Mouse (Mus musculus) hindbrain, embryonic 12.5 days (tissue): ENCODE measurements at regions not wholly inside any gene's neighbourhood (a gene's known extent, or its start where the extent isn't known, plus 50 kb on each side); places are given as distances from the start of the nearest gene placed in this dataset.

Experiments used
- ATAC-seq: fragments of 200-750 bp; cut with Nextera tagmentation; 2 replicates; pipeline ENCODE4 v1.8.0; 2017; ENCODE audit warnings: moderate TSS enrichment; ENCODE audit not compliant: low FRiP score
- H3K27ac ChIP-seq: fragments of 300-500 bp; sonication (generic); 2 replicates; pipeline ENCODE4 v1.5.1; 2016; ENCODE audit warnings: mild to moderate bottlenecking
- H3K27me3 ChIP-seq: fragments of 300-500 bp; sonication (generic); 2 replicates; pipeline ENCODE4 v1.6.1; 2016; ENCODE audit warnings: mild to moderate bottlenecking
- H3K36me3 ChIP-seq: fragments of 300-500 bp; sonication (generic); 2 replicates; pipeline ENCODE4 v1.6.1; 2016; ENCODE audit warnings: mild to moderate bottlenecking
- H3K4me1 ChIP-seq: fragments of 300-500 bp; sonication (generic); 2 replicates; pipeline ENCODE4 v1.6.1; 2016
- H3K4me2 ChIP-seq: fragments of 300-500 bp; sonication (generic); replicated peaks from 2 replicates; pipeline ENCODE4 v1.6.1; 2016; ENCODE audit warnings: mild to moderate bottlenecking
- H3K4me3 ChIP-seq: fragments of 300-500 bp; sonication (generic); 2 replicates; pipeline ENCODE4 v1.5.1; 2016; ENCODE audit warnings: mild to moderate bottlenecking
- H3K9ac ChIP-seq: fragments of 300-500 bp; sonication (generic); 2 replicates; pipeline ENCODE4 v1.6.1; 2016; ENCODE audit warnings: mild to moderate bottlenecking, moderate library complexity
- H3K9me3 ChIP-seq: fragments of 300-500 bp; sonication (generic); replicated peaks from 2 replicates; pipeline ENCODE4 v1.6.1; 2016; ENCODE audit warnings: mild to moderate bottlenecking
- WGBS: fragments of 180-500 bp; shearing (Covaris S2); methylation state at CpG from one replicate; pipeline ENCODE4 v1.1.7; 2016; 5-methylcytosine and 5-hydroxymethylcytosine counted together

- 0 out of 2 replicates have a peak, but pooled peaks cover 4% of the 10 kb centered on the region for H3K4me1 ChIP-seq
Measured at GRCm38 (mm10) chr8:10882381-10882780, 125.9 kb downstream of the Irs2 start.

DNA sequence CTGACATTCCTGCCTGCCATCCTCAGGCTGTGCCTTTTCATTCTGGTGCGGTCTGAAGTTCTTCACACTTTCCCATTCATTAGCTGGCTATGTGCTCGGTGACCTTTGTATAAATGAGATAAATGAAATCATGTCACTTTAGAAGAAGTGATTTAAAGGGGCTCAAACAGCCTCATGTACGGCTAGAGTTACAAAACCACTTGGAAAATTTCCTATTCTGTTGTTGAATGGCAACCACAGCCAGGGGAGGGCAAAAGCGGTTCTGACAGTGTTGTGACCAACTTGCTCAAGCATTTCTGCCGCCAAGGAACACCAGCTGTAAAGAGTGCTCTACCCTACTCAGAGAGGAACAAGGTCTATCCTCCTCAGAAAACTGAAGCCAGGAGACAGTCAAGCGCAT lies 128.4 kb downstream of the Irs2 start:
- no peak overlapping the region for H3K4me2 ChIP-seq
- no peaks in the 10 kb centered on the region for H3K36me3 ChIP-seq
- H3K4me1 ChIP-seq: 0 out of 2 replicates have a peak, but pooled peaks cover 7% of the 10 kb centered on the region
- no peak for ATAC-seq
- peaks cover 6% of the 10 kb centered on the region for H3K27me3 ChIP-seq
- no peaks in the 10 kb centered on the region for H3K9me3 ChIP-seq
- no peak overlapping the region for H3K4me3 ChIP-seq
- no peak overlapping the region for H3K9ac ChIP-seq
- H3K27ac ChIP-seq: no peak overlapping the region
- 37% methylated on average over 6 of the region's 6 CpGs for WGBS

More at GRCm38 (mm10) chr8:10882381-10882780, 125.9 kb downstream of the Irs2 start:
- WGBS: 74% methylated on average over 5 of the region's 5 CpGs
- H3K4me2 ChIP-seq: no peak overlapping the region
- ATAC-seq: no peak
- H3K27me3 ChIP-seq: no peaks in the 10 kb centered on the region; the same call in 1 of the 2 replicates
- no peak overlapping the region for H3K27ac ChIP-seq
- H3K4me3 ChIP-seq: no peak overlapping the region
- H3K9me3 ChIP-seq: no peaks in the 10 kb centered on the region
- no peak overlapping the region for H3K9ac ChIP-seq
- no peaks in the 10 kb centered on the region for H3K36me3 ChIP-seq

DNA sequence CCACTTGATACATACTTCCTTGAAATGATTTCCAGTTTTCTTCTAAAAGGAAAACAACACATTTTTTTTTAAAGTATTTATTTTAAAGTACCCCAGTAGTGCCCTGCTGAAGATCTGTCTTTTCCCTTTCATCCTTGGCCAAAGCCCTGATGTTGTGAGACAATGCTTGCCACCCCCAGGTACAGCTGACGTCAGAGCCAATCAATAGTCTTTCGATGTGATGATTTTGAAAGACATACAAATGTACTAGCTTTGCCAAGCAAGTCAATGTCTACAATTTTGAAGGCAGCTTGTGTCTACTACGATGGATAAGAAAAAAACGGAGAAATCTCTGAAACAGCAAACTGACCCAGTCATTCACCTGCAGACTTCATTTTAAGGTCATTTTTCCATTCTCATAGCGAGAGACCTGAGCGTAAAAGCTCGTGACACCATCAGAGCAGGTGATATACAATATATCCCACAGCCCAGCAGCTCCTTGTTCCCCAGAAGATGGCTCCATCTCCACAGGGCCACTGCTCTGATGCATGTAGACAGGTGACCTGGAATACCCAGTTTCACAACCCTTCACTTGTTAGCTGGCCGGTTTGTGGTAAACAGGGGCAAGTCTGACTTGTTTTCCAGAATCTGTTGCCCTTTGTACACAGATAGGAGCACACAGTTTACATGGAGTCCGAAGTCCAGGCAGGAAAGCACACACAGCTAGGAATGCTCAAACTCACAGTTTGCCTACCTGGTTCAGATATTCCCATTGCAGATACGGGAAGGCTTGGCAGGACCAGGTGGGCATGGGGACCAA lies 129.0 kb downstream of the Irs2 start:
- Histone ChIP-seq H3K9ac (no peak overlapping the region), H3K27me3 (peaks cover 6% of the 10 kb centered on the region), H3K4me1 (0 out of 2 replicates have a peak, but pooled peaks cover 9% of the 10 kb centered on the region), H3K27ac (no peak overlapping the region), H3K4me2 (no peak overlapping the region), H3K4me3 (no peak overlapping the region), H3K9me3 (no peaks in the 10 kb centered on the region), H3K36me3 (no peaks in the 10 kb centered on the region)
- no peak for ATAC-seq
- 88% methylated on average over 10 of the region's 10 CpGs for WGBS

GRCm38 (mm10) chr8:10878371-10878770 lies 129.9 kb downstream of the Irs2 start:
- no peak overlapping the region for H3K9ac ChIP-seq
- H3K9me3 ChIP-seq: no peaks in the 10 kb centered on the region
- peaks cover 6% of the 10 kb centered on the region for H3K27me3 ChIP-seq
- H3K4me1 ChIP-seq: 0 out of 2 replicates have a peak, but pooled peaks cover 9% of the 10 kb centered on the region
- 92% methylated on average over 4 of the region's 4 CpGs for WGBS
- no peaks in the 10 kb centered on the region for H3K36me3 ChIP-seq
- no peak overlapping the region for H3K4me2 ChIP-seq
- no peak overlapping the region for H3K27ac ChIP-seq
- ATAC-seq: no peak
- H3K4me3 ChIP-seq: no peak overlapping the region

DNA sequence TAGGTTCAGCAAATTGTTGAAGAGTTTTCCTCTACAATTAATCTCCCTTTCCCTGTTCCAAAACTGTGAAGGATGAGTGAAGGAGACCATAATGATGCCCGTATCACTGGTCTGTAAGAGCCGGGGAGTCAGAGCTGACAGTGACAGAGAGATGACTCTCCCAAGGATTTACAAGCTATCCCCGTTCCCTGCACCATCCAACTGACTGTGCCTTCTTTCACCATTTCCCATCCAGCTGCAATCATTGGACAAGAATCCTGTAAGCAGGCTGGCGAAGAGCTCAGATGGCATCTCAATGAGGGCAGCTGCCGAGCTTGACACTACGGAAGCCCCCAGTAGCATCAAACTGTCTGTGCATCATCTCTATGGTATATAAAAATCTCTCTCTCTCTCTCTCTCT lies 133.1 kb downstream of the Irs2 start:
- no peaks in the 10 kb centered on the region for H3K9me3 ChIP-seq
- no peak overlapping the region for H3K27ac ChIP-seq
- 70% methylated on average over 6 of the region's 6 CpGs for WGBS
- H3K36me3 ChIP-seq: no peaks in the 10 kb centered on the region
- no peak overlapping the region for H3K4me3 ChIP-seq
- H3K4me2 ChIP-seq: no peak overlapping the region
- peaks cover 6% of the 10 kb centered on the region for H3K27me3 ChIP-seq
- peaks cover 17% of the 10 kb centered on the region; the same call in 1 of the 2 replicates for H3K4me1 ChIP-seq
- no peak for ATAC-seq
- H3K9ac ChIP-seq: no peak overlapping the region

GRCm38 (mm10) chr8:10871451-10871850 lies 136.8 kb downstream of the Irs2 start:
- H3K4me3 ChIP-seq: no peak overlapping the region
- H3K4me1 ChIP-seq: peaks cover 14% of the 10 kb centered on the region; the same call in 1 of the 2 replicates
- no peak for ATAC-seq
- H3K27me3 ChIP-seq: peaks cover 3% of the 10 kb centered on the region; the same call in 1 of the 2 replicates
- no peak overlapping the region for H3K27ac ChIP-seq
- no peaks in the 10 kb centered on the region for H3K9me3 ChIP-seq
- H3K36me3 ChIP-seq: no peaks in the 10 kb centered on the region
- no peak overlapping the region for H3K4me2 ChIP-seq
- 55% methylated on average over 7 of the region's 7 CpGs for WGBS
- H3K9ac ChIP-seq: no peak overlapping the region

- H3K9ac ChIP-seq: no peak overlapping the region
- no peaks in the 10 kb centered on the region for H3K9me3 ChIP-seq
- no peak overlapping the region for H3K4me2 ChIP-seq
- H3K36me3 ChIP-seq: no peaks in the 10 kb centered on the region
- WGBS: 75% methylated on average over 13 of the region's 13 CpGs
- peaks cover 17% of the 10 kb centered on the region; the same call in 1 of the 2 replicates for H3K4me1 ChIP-seq
- no peaks in the 10 kb centered on the region; the same call in 1 of the 2 replicates for H3K27me3 ChIP-seq
- no peak overlapping the region for H3K4me3 ChIP-seq
- H3K27ac ChIP-seq: no peak overlapping the region
- no peak for ATAC-seq
Measured at GRCm38 (mm10) chr8:10870423-10871055, 137.7 kb downstream of the Irs2 start.

- 84% methylated on average over 10 of the region's 10 CpGs for WGBS
- Histone ChIP-seq H3K36me3 (no peaks in the 10 kb centered on the region), H3K27me3 (no peaks in the 10 kb centered on the region; the same call in 1 of the 2 replicates), H3K9ac (no peak overlapping the region), H3K4me1 (peaks cover 20% of the 10 kb centered on the region), H3K4me2 (no peak overlapping the region), H3K4me3 (no peak overlapping the region), H3K27ac (no peak overlapping the region), H3K9me3 (no peaks in the 10 kb centered on the region)
- ATAC-seq: no peak
Measured at GRCm38 (mm10) chr8:10869866-10870265, 138.4 kb downstream of the Irs2 start.

DNA sequence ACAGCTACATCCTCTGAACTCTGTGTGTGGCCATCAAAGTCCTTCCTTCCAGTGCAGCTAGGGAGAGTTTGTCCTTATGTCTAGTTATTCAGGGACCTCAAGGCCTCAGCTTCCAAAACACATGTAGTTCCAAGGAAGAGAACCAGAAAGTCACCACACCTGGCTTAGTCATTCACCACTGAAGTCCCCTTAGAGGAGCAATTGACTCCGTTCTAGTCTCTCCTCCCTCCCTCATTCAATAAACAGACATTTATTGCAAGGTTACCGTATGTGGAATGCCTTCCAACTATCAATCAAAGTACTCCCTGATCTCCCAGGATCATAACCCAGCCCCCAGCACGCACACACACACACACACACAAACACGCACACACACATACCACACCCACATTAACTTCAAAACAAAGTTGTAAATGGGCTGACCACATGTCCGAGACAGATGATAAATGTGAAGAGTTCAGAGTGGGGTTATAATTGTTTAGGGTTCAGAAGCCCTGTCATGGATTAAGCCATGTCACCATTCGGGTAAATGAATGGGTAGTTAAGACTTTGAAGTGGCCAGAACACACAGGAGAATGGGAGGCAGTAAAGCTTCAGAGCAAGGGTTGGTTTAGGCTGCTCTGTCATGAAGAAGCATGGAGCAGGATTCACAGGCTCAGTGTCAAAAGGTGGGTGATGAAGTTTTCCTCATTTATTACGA lies 141.4 kb downstream of the Irs2 start:
- Histone ChIP-seq H3K36me3 (no peaks in the 10 kb centered on the region), H3K4me3 (no peak overlapping the region), H3K9ac (no peak overlapping the region), H3K4me2 (no peak overlapping the region), H3K27me3 (peaks cover 3% of the 10 kb centered on the region; the same call in 1 of the 2 replicates), H3K4me1 (peaks cover 20% of the 10 kb centered on the region), H3K27ac (no peak overlapping the region), H3K9me3 (no peaks in the 10 kb centered on the region)
- ATAC-seq: no peak
- WGBS: 64% methylated on average over 7 of the region's 7 CpGs

- Histone ChIP-seq H3K27ac (0 out of 2 replicates have a peak overlapping the region, but pooled peaks have one; percentile 52), H3K4me3 (no peak overlapping the region), H3K36me3 (no peaks in the 10 kb centered on the region), H3K4me2 (no peak overlapping the region), H3K27me3 (peaks cover 6% of the 10 kb centered on the region; the same call in 1 of the 2 replicates), H3K9ac (no peak overlapping the region), H3K4me1 (peaks cover 13% of the 10 kb centered on the region; the same call in 1 of the 2 replicates), H3K9me3 (no peaks in the 10 kb centered on the region)
- 65% methylated on average over 11 of the region's 11 CpGs for WGBS
- ATAC-seq: no peak
Measured at GRCm38 (mm10) chr8:10865941-10866513, 142.2 kb downstream of the Irs2 start.

DNA sequence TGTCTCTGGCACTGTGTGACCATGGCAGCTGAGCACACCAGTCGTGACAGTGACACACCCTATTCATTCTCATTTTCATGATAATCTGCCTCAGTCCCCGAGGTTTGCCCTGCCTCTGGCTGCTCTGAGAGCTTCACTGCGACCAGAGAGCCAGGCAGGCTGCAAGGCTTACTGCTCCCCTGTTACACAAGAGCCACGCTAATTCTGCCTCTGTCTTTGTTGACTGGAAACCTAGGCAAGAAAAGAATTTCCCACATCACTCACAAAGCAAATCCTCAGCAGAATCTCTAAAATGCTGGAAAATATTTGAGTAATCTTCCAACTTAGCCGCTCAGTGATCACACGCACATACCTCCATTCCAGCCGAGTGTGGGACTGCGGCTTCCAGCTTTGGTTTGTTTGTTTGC lies 142.8 kb downstream of the Irs2 start:
- no peak overlapping the region for H3K4me2 ChIP-seq
- H3K27me3 ChIP-seq: peaks cover 6% of the 10 kb centered on the region; the same call in 1 of the 2 replicates
- H3K9ac ChIP-seq: no peak overlapping the region
- no peaks in the 10 kb centered on the region for H3K36me3 ChIP-seq
- peak overlapping the region; percentile 52; the same call in 1 of the 2 replicates for H3K27ac ChIP-seq
- peaks cover 13% of the 10 kb centered on the region; the same call in 1 of the 2 replicates for H3K4me1 ChIP-seq
- 37% methylated on average over 8 of the region's 8 CpGs for WGBS
- H3K9me3 ChIP-seq: no peaks in the 10 kb centered on the region
- peak; percentile 40; the same call in 1 of the 2 replicates for ATAC-seq
- H3K4me3 ChIP-seq: no peak overlapping the region
